Mouse (Mus musculus): ENCODE results near the gene Lrriq1. TPM values are rescaled to one million over a fixed set of nuclear protein-coding genes. Genes with fewer than 3 reads are reported as not detected.

The Lrriq1 gene
- total RNA-seq, 2 experiments from 2014 or later, result 0.10 TPM; not detected in 1

GRCm38 (mm10) chr10:103028253-103029131 is 207.6 kb downstream of the Lrriq1 start:
- peak in 1 of 2 experiments; percentile 10 for DNase-seq

GRCm38 (mm10) chr10:103027931-103028252 is 208.2 kb downstream of the Lrriq1 start:
- peak in 1 of 2 experiments; percentile 12 for DNase-seq

- DNase-seq, result peak in 1 of 2 experiments; percentile 9
These were observed 208.7 kb downstream of the Lrriq1 start for GRCm38 (mm10) chr10:103027226-103027930.

GRCm38 (mm10) chr10:103026636-103027225 is 209.4 kb downstream of the Lrriq1 start:
- DNase-seq, result no peak

GRCm38 (mm10) chr10:103002556-103002955 is 233.6 kb downstream of the Lrriq1 start:
- no peak for DNase-seq

- DNase-seq, result no peak
These were observed 235.2 kb downstream of the Lrriq1 start for GRCm38 (mm10) chr10:103000902-103001301.

GRCm38 (mm10) chr10:102999584-102999983 is 236.5 kb downstream of the Lrriq1 start:
- no peak for DNase-seq

Other genes with a start within 250 kb of the Lrriq1 start
- not detected for gene Alx1, start 206.1 kb downstream of the Lrriq1 start, total RNA-seq (2021)
- under 1 TPM; 0.45 to 0.82 TPM for gene Slc6a15, start 131.5 kb upstream of the Lrriq1 start, total RNA-seq (2021)